Mouse (Mus musculus) embryonic fibroblast, embryonic 13.5 days (primary cell): ENCODE data around the gene Cd33. TPM values are rescaled to one million over a fixed set of nuclear protein-coding genes. Genes with fewer than 3 reads are reported as not detected.

Experiments
- H3K27ac ChIP-seq: 2 replicates; pipeline ENCODE4 v1.5.1; 2012; ENCODE audit warnings: low read length, control low read depth, inconsistent platforms; ENCODE audit not compliant: insufficient read depth
- H3K4me1 ChIP-seq: 2 replicates; pipeline ENCODE4 v1.6.1; 2011; ENCODE audit warnings: low read length; ENCODE audit not compliant: control insufficient read depth, insufficient read depth
- H3K4me3 ChIP-seq: 2 replicates; pipeline ENCODE4 v1.5.1; 2011; ENCODE audit warnings: mild to moderate bottlenecking, control low read depth, low read length; ENCODE audit not compliant: insufficient read depth
- CTCF ChIP-seq: IDR thresholded peaks from 2 replicates; pipeline ENCODE4 v1.5.1; 2011; ENCODE audit warnings: mild to moderate bottlenecking, control low read depth, low read length, moderate library complexity, borderline replicate concordance; ENCODE audit not compliant: insufficient read depth
- POLR2A ChIP-seq: IDR thresholded peaks from 2 replicates; pipeline ENCODE4 v1.6.1; 2011; ENCODE audit warnings: low read depth, mild to moderate bottlenecking, control low read depth, low read length, moderate library complexity
- polyA plus RNA-seq: library from polyadenylated mRNA; stranded (reverse); fragments of >200 nt; gene quantifications from 2 replicates; pipeline ENCODE4 v1.2.4, GENCODE M21; 2011; ENCODE audit warnings: low read depth; ENCODE audit not compliant: missing spikeins, insufficient read length

Gene Cd33
- polyA plus RNA-seq, 1 experiment, result 0.72 TPM

DNA sequence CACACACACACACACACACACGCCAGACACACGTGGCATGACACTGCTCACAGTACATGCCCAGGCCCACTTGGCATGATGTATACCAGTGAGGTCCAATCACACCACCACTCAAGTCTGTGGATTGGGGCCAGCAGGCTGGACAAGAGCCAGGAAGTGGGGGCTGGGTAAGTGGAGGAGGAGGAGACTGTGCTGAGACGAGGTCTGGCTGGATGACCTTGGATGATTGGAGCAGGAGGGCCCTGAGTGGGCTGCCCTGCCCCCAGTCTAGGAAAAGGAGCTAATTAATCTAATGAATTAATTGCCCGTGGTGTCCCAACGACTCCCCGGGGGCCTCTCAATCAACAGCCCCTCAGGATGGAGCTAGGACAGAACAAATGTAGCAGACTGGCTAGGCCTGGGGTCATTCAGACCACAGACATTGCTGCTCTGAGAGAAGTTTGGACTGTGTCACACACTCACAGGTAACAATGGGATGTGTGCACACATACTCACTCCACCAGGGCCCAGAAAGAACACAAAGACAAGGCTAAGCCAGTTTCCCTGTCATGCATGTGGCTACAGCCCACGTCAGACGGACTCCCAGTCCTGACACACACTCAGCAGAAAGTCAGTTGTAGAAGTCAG is 62.0 kb downstream of the Cd33 start:
- TF ChIP-seq POLR2A, result no peak
- TF ChIP-seq CTCF, result no peak
- no peak overlapping the region for H3K4me3 ChIP-seq
- no peak overlapping the region for H3K27ac ChIP-seq
- peaks cover 20% of the 10 kb centered on the region for H3K4me1 ChIP-seq

GRCm38 (mm10) chr7:43481191-43481590 is 63.0 kb downstream of the Cd33 start:
- Histone ChIP-seq H3K4me1 (peaks cover 20% of the 10 kb centered on the region), H3K27ac (0 out of 2 replicates have a peak overlapping the region, but pooled peaks have one; percentile 37), H3K4me3 (no peak overlapping the region)
- TF ChIP-seq CTCF (no peak), POLR2A (no peak)

GRCm38 (mm10) chr7:43476376-43476775 is 67.9 kb downstream of the Cd33 start:
- Histone ChIP-seq H3K4me1 (peaks cover 10% of the 10 kb centered on the region), H3K4me3 (no peak overlapping the region), H3K27ac (no peak overlapping the region)
- TF ChIP-seq POLR2A, result no peak
- no peak for TF ChIP-seq CTCF

GRCm38 (mm10) chr7:43475706-43476105 is 68.5 kb downstream of the Cd33 start:
- Histone ChIP-seq H3K4me1 (peaks cover 4% of the 10 kb centered on the region), H3K4me3 (no peak overlapping the region), H3K27ac (no peak overlapping the region)
- no peak for TF ChIP-seq CTCF
- no peak for TF ChIP-seq POLR2A

Other genes starting within 250 kb of the Cd33 start
- 18.9 and 19.4 TPM in 2 replicates for gene Zfp715, start 231.1 kb downstream of the Cd33 start, polyA plus RNA-seq
- 0.27 TPM in 1 of 2 replicates, not detected in the other for gene Siglecf, start 193.1 kb downstream of the Cd33 start, polyA plus RNA-seq
- 12.5 and 30.9 TPM in 2 replicates for gene Siglecg, start 136.2 kb downstream of the Cd33 start, polyA plus RNA-seq
- gene Lim2, start 116.8 kb downstream of the Cd33 start, polyA plus RNA-seq, result not detected in 2 replicates
- gene Nkg7, start 107.4 kb downstream of the Cd33 start, polyA plus RNA-seq, result not detected in 2 replicates
- not detected in 2 replicates for gene Cldnd2, start 103.6 kb downstream of the Cd33 start, polyA plus RNA-seq
- gene Etfb, start 100.3 kb downstream of the Cd33 start, polyA plus RNA-seq, result 104 and 143 TPM in 2 replicates
- gene Gm45233, start 100.3 kb downstream of the Cd33 start, polyA plus RNA-seq, result 0.72 TPM in 1 of 2 replicates, not detected in the other
- 2.6 and 3.1 TPM in 2 replicates for gene Vsig10l, start 81.3 kb downstream of the Cd33 start, polyA plus RNA-seq
- 19.4 and 23.7 TPM in 2 replicates for gene Iglon5, start 54.4 kb downstream of the Cd33 start, polyA plus RNA-seq
- not detected in 2 replicates for gene 4931406B18Rik, start 38.5 kb downstream of the Cd33 start, polyA plus RNA-seq
- 2.8 and 4.1 TPM in 2 replicates for gene Zfp658, start 17.8 kb upstream of the Cd33 start, polyA plus RNA-seq
- gene Zfp719, start 35.2 kb upstream of the Cd33 start, polyA plus RNA-seq, result 19.8 and 24.2 TPM in 2 replicates
- gene Zfp819, start 62.7 kb upstream of the Cd33 start, polyA plus RNA-seq, result not detected in 2 replicates
- gene Ceacam18, start 90.3 kb upstream of the Cd33 start, polyA plus RNA-seq, result not detected in 2 replicates
- gene Siglece, start 115.7 kb upstream of the Cd33 start, polyA plus RNA-seq, result not detected in 2 replicates
- 6.5 and 6.6 TPM in 2 replicates for gene Ctu1, start 127.6 kb upstream of the Cd33 start, polyA plus RNA-seq
- not detected in 2 replicates for gene Klk14, start 146.0 kb upstream of the Cd33 start, polyA plus RNA-seq
- gene Klk13, start 168.1 kb upstream of the Cd33 start, polyA plus RNA-seq, result not detected in 2 replicates
- not detected in 2 replicates for gene Klk12, start 224.5 kb upstream of the Cd33 start, polyA plus RNA-seq
- gene Klk11, start 230.2 kb upstream of the Cd33 start, polyA plus RNA-seq, result not detected in 2 replicates
- gene Klk10, start 236.6 kb upstream of the Cd33 start, polyA plus RNA-seq, result 0.63 and 1.8 TPM in 2 replicates
- not detected in 2 replicates for gene Klk9, start 247.5 kb upstream of the Cd33 start, polyA plus RNA-seq